Mouse (Mus musculus): ENCODE data around the gene Tmem53. TPM values are rescaled to one million over a fixed set of nuclear protein-coding genes. Genes with fewer than 3 reads are reported as not detected.
"Not testable (repeated sequence)": the region's sequence is repeated elsewhere in the genome, so short reads cannot be mapped to it uniquely, and the experiment has no call there.

The Tmem53 gene
- polyA plus RNA-seq, 1 experiment from 2014 or later = 8.3 TPM

- ATAC-seq (replicated peaks; ENCODE audit: low FRiP score, low TSS enrichment, low read depth) = no peak
- H3K4me1 ChIP-seq (replicated peaks; ENCODE audit: control insufficient read depth, insufficient read depth, low read length) = peaks cover 7% of the 10 kb centered on the region
- H3K9me3 ChIP-seq (ENCODE audit: control insufficient read depth, low read length) = no peaks in the 10 kb centered on the region
- no peak overlapping the region for H3K9ac ChIP-seq (ENCODE audit: low read length)
- DNase-seq (ENCODE audit: low spot score) = no peak
- no peaks in the 10 kb centered on the region for H3K27me3 ChIP-seq (replicated peaks; ENCODE audit: control insufficient read depth, insufficient read depth, low read length)
- no peak overlapping the region for H3K27ac ChIP-seq (ENCODE audit: low read depth)
- no peak overlapping the region for H3K4me2 ChIP-seq (ENCODE audit: low read length)
- H3K36me3 ChIP-seq (ENCODE audit: control insufficient read depth, insufficient read depth, low read length) = no peaks in the 10 kb centered on the region
- no peak overlapping the region for H3K4me3 ChIP-seq (ENCODE audit: low read depth, low read length)
- 61% methylated on average over 12 of the region's 12 CpGs for WGBS
Observed at GRCm38 (mm10) chr4:117253218-117254016, 1.7 kb downstream of the Tmem53 start.

DNA sequence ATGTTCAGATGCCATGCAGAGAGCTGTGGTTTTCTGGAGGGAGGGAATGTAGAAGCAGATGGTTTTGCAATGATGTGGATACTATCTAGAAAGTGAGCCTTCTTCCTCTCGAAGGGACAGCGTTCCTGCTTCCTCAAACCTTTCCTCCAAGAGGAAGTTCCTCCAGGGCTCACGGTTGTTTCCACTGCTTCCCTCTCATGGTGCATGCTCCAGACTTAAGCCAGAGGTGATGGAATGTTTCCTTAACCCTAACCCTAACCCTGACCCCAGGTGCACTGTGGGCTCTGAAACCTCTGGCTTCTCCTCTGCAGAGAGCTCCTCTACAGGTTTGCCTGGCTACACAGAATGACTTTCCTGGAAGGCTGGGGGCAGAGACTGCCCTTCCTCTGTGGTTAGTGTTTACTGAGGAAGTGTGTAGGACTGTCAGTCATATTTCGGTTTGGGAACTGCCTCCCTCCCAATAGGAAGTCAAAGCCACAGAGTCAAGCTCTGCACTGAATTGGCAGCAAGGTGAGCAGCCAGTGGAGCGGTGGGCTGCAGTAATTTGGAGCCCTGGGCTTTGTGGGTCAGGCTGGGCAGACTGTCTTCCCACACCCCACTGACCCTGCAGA lies 2.4 kb downstream of the Tmem53 start:
- Histone ChIP-seq H3K4me1 (replicated peaks; ENCODE audit: control insufficient read depth, insufficient read depth, low read length) (peaks cover 7% of the 10 kb centered on the region), H3K4me3 (ENCODE audit: low read depth, low read length) (no peak overlapping the region), H3K4me2 (ENCODE audit: low read length) (no peak overlapping the region), H3K27me3 (replicated peaks; ENCODE audit: control insufficient read depth, insufficient read depth, low read length) (no peaks in the 10 kb centered on the region), H3K27ac (ENCODE audit: low read depth) (no peak overlapping the region), H3K36me3 (ENCODE audit: control insufficient read depth, insufficient read depth, low read length) (no peaks in the 10 kb centered on the region), H3K9ac (ENCODE audit: low read length) (no peak overlapping the region), H3K9me3 (ENCODE audit: control insufficient read depth, low read length) (no peaks in the 10 kb centered on the region)
- ATAC-seq (replicated peaks; ENCODE audit: low FRiP score, low TSS enrichment, low read depth) (no peak), DNase-seq (ENCODE audit: low spot score) (no peak)
- 52% methylated on average over 5 of the region's 5 CpGs for WGBS

GRCm38 (mm10) chr4:117254672-117255071 lies 2.9 kb downstream of the Tmem53 start:
- Histone ChIP-seq H3K27me3 (replicated peaks; ENCODE audit: control insufficient read depth, insufficient read depth, low read length) (no peaks in the 10 kb centered on the region), H3K4me3 (ENCODE audit: low read depth, low read length) (no peak overlapping the region), H3K36me3 (ENCODE audit: control insufficient read depth, insufficient read depth, low read length) (no peaks in the 10 kb centered on the region), H3K27ac (ENCODE audit: low read depth) (no peak overlapping the region), H3K4me2 (ENCODE audit: low read length) (no peak overlapping the region), H3K9me3 (ENCODE audit: control insufficient read depth, low read length) (no peaks in the 10 kb centered on the region), H3K4me1 (replicated peaks; ENCODE audit: control insufficient read depth, insufficient read depth, low read length) (peaks cover 7% of the 10 kb centered on the region), H3K9ac (ENCODE audit: low read length) (no peak overlapping the region)
- WGBS = 65% methylated on average over 6 of the region's 6 CpGs
- ATAC-seq (replicated peaks; ENCODE audit: low FRiP score, low TSS enrichment, low read depth) = no peak
- no peak for DNase-seq (ENCODE audit: low spot score)

DNA sequence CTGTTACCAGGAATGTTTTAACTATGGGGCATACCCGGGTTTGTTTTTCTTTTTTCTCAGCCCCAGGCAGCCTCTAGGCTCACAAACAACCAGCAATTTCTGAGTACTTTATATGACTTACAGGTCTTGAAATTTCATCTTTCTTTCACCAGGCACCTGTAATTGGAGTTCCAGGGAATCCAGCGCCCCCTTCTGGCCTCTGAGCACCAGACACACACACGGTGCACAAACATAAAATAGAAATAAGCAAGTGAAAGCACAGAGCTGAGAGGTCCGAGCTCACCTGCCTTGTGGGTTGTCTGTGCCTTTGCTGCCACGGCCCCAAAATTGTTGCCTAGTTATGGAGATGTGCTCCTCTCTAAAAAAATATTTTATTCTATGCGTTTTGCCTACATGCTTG lies 8.2 kb downstream of the Tmem53 start:
- not testable (repeated sequence) for H3K27me3 ChIP-seq (replicated peaks; ENCODE audit: control insufficient read depth, insufficient read depth, low read length); H3K36me3 ChIP-seq (ENCODE audit: control insufficient read depth, insufficient read depth, low read length); H3K4me2 ChIP-seq (ENCODE audit: low read length); H3K4me1 ChIP-seq (replicated peaks; ENCODE audit: control insufficient read depth, insufficient read depth, low read length); H3K9ac ChIP-seq (ENCODE audit: low read length); ATAC-seq (replicated peaks; ENCODE audit: low FRiP score, low TSS enrichment, low read depth); H3K4me3 ChIP-seq (ENCODE audit: low read depth, low read length); H3K27ac ChIP-seq (ENCODE audit: low read depth); H3K9me3 ChIP-seq (ENCODE audit: control insufficient read depth, low read length); DNase-seq (ENCODE audit: low spot score)
- 75% methylated on average over 6 of the region's 6 CpGs for WGBS

- no peak overlapping the region for H3K4me2 ChIP-seq (ENCODE audit: low read length)
- H3K36me3 ChIP-seq (ENCODE audit: control insufficient read depth, insufficient read depth, low read length) = no peaks in the 10 kb centered on the region
- H3K27me3 ChIP-seq (replicated peaks; ENCODE audit: control insufficient read depth, insufficient read depth, low read length) = no peaks in the 10 kb centered on the region
- no peaks in the 10 kb centered on the region for H3K4me1 ChIP-seq (replicated peaks; ENCODE audit: control insufficient read depth, insufficient read depth, low read length)
- no peak overlapping the region for H3K4me3 ChIP-seq (ENCODE audit: low read depth, low read length)
- no peaks in the 10 kb centered on the region for H3K9me3 ChIP-seq (ENCODE audit: control insufficient read depth, low read length)
- DNase-seq (ENCODE audit: low spot score) (no peak), ATAC-seq (replicated peaks; ENCODE audit: low FRiP score, low TSS enrichment, low read depth) (no peak)
- 79% methylated on average over 2 of the region's 2 CpGs for WGBS
- no peak overlapping the region for H3K9ac ChIP-seq (ENCODE audit: low read length)
- H3K27ac ChIP-seq (ENCODE audit: low read depth) = no peak overlapping the region
Observed at GRCm38 (mm10) chr4:117261222-117261621, 9.5 kb downstream of the Tmem53 start.

- Histone ChIP-seq H3K4me2 (ENCODE audit: low read length) (no peak overlapping the region), H3K9ac (ENCODE audit: low read length) (no peak overlapping the region), H3K4me1 (replicated peaks; ENCODE audit: control insufficient read depth, insufficient read depth, low read length) (no peaks in the 10 kb centered on the region), H3K4me3 (ENCODE audit: low read depth, low read length) (no peak overlapping the region), H3K9me3 (ENCODE audit: control insufficient read depth, low read length) (no peaks in the 10 kb centered on the region), H3K36me3 (ENCODE audit: control insufficient read depth, insufficient read depth, low read length) (no peaks in the 10 kb centered on the region), H3K27me3 (replicated peaks; ENCODE audit: control insufficient read depth, insufficient read depth, low read length) (no peaks in the 10 kb centered on the region), H3K27ac (ENCODE audit: low read depth) (no peak overlapping the region)
- ATAC-seq (replicated peaks; ENCODE audit: low FRiP score, low TSS enrichment, low read depth) (no peak), DNase-seq (ENCODE audit: low spot score) (no peak)
- WGBS = 47% methylated on average over 13 of the region's 13 CpGs
Observed at GRCm38 (mm10) chr4:117262101-117262913, 10.6 kb downstream of the Tmem53 start.

GRCm38 (mm10) chr4:117262987-117263386 lies 11.2 kb downstream of the Tmem53 start:
- ATAC-seq (replicated peaks; ENCODE audit: low FRiP score, low TSS enrichment, low read depth) = no peak
- H3K27ac ChIP-seq (ENCODE audit: low read depth) = no peak overlapping the region
- H3K27me3 ChIP-seq (replicated peaks; ENCODE audit: control insufficient read depth, insufficient read depth, low read length) = no peaks in the 10 kb centered on the region
- 63% methylated on average over 8 of the region's 8 CpGs for WGBS
- H3K4me1 ChIP-seq (replicated peaks; ENCODE audit: control insufficient read depth, insufficient read depth, low read length) = no peaks in the 10 kb centered on the region
- H3K36me3 ChIP-seq (ENCODE audit: control insufficient read depth, insufficient read depth, low read length) = no peaks in the 10 kb centered on the region
- H3K9ac ChIP-seq (ENCODE audit: low read length) = no peak overlapping the region
- H3K9me3 ChIP-seq (ENCODE audit: control insufficient read depth, low read length) = no peaks in the 10 kb centered on the region
- no peak for DNase-seq (ENCODE audit: low spot score)
- H3K4me2 ChIP-seq (ENCODE audit: low read length) = no peak overlapping the region
- no peak overlapping the region for H3K4me3 ChIP-seq (ENCODE audit: low read depth, low read length)

DNA sequence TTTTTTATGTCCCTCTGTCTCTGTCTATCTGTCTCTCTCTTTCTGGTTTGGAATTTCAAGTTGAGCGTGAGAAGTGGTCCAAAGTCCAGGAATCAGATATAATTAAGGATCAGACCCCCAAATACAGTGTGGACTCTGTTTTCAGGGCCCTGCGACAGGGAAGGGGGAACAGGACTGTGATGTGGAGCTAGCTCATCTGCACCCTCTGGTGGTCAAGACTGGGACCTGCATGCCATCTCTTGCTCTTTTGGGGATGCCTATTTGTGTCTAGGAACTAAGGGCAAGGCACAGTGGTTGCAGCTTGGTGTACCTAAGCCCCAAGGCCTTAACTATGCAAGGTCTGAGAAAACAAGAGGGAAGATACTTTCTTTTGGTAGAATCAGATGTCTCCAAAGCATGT lies 15.5 kb downstream of the Tmem53 start:
- H3K4me2 ChIP-seq (ENCODE audit: low read length) = no peak overlapping the region
- peak; percentile 87 for DNase-seq (ENCODE audit: low spot score)
- H3K36me3 ChIP-seq (ENCODE audit: control insufficient read depth, insufficient read depth, low read length) = peaks cover 11% of the 10 kb centered on the region
- no peak overlapping the region for H3K27ac ChIP-seq (ENCODE audit: low read depth)
- no peak overlapping the region for H3K4me3 ChIP-seq (ENCODE audit: low read depth, low read length)
- H3K4me1 ChIP-seq (replicated peaks; ENCODE audit: control insufficient read depth, insufficient read depth, low read length) = peaks cover 4% of the 10 kb centered on the region; the same call in 1 of the 2 replicates
- WGBS = 10% methylated on average over 2 of the region's 2 CpGs
- H3K9me3 ChIP-seq (ENCODE audit: control insufficient read depth, low read length) = no peaks in the 10 kb centered on the region
- ATAC-seq (replicated peaks; ENCODE audit: low FRiP score, low TSS enrichment, low read depth) = no peak
- H3K27me3 ChIP-seq (replicated peaks; ENCODE audit: control insufficient read depth, insufficient read depth, low read length) = no peaks in the 10 kb centered on the region
- no peak overlapping the region for H3K9ac ChIP-seq (ENCODE audit: low read length)
